Mouse (Mus musculus): ENCODE data around the gene Foxc1. TPM values are rescaled to one million over a fixed set of nuclear protein-coding genes. Genes with fewer than 3 reads are reported as not detected.
A peak's percentile ranks its signal among the peaks of the same experiment; 100 is the strongest.

Foxc1 gene
- total RNA-seq (2022) = 1 to 10 TPM; 4.4 to 6.1 (median 4.9) TPM

DNA sequence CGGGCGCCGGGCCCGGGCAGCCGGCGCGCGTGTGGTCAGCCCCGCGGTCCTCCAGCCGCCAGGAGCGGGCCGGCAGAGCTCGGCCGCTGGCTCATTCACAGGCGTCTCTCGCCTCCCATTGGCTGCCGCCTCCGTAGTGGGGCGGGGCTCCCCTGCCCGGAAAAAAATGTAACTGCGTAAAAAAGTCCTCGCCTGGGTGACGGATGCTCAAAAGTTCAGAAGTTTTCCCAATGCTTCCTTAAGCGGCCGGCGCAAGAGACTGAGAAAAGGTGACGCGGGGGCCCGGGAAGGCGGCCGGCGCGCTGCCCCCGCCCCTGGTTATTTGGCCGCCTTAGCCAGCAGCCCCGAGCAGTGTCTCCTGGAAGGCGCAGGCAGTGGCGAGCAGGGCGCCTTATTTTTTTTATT, at the start of gene Foxc1:
Gene Foxc1 (plus strand): TSS at position 206 of the 405 bp plus-strand sequence.
- DNase-seq (ENCODE audit: low spot score) = peak; percentile 93

DNA sequence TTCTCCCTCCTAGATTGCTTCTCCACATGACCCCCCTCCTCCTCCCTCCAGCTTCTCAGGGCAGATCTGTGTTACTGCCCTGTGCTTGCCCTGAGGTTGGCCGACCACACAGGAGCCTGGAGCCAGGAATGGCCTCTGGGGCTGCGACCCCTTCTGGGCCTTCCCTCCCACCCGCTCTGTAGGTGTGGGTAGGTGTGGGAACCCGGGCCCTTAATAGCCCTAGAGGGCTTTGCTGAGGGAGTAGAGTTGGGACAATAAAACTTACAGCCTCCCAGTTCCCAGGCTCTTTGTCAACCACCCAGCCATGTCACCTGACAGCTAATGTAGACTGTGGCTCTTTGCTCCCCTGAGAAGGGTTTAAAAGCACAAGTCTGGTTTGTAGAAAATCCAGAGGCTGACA, 46.0 kb upstream of the Foxc1 start:
- DNase-seq (ENCODE audit: low spot score) = no peak

DNA sequence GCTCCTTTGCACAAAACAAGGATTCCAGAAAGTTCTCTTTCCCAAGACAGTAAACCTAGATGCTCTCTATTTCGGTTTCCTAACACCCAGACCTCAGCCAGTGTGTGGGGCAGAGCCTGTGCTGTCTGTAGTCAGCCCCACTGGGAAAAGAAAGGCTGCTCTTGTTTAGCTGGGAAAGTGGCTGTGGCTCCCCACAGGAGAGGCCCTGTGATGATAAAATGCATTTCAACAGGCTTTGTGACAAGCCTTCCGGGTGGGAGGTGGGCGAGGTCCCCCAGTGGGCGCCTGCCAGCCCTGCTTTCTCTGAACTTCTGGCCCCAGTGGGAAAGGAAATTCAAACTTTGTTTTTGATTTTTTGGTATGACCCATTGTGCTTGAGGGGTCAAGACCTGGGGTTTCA, 45.4 kb upstream of the Foxc1 start:
- DNase-seq (ENCODE audit: low spot score) = no peak

DNA sequence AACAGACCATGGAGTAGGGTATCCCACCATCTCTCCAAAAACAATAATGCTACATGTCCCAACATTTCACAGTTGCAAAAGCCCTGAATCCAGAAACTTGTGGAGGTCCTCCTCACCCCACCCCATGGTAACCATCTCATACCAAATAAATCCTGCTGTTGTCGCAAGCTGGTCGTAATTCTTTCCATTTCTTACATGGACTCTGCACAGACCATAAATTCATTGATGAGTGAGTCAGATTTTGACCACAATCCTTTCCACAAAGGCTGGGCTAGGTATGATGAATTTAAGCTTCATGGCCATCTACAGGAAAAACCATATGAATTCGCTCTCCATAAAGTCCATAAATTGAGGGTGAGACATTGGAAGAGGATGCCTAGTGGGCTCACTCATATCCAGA, 42.0 kb upstream of the Foxc1 start:
- DNase-seq (ENCODE audit: low spot score) = no peak

DNA sequence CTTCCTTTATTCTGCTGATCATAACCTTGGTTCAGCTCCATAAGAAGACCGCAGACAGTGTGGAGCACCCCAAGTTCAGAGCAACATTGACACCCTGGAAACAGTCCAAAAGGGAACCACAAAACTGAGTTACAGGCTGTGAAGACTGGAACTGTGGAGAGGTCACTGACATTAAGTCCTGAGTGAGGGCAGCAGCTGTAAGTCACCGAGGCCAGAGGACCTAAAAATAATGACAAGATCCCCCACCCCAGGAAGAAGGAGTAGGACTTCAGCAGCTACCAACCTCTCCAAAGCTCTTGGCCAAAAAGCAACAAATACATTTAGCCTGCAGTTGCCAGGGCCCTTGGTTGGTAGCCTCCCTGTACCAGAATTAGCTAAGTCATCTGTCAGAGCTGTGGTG, 40.9 kb upstream of the Foxc1 start:
- no peak for DNase-seq (ENCODE audit: low spot score)

DNA sequence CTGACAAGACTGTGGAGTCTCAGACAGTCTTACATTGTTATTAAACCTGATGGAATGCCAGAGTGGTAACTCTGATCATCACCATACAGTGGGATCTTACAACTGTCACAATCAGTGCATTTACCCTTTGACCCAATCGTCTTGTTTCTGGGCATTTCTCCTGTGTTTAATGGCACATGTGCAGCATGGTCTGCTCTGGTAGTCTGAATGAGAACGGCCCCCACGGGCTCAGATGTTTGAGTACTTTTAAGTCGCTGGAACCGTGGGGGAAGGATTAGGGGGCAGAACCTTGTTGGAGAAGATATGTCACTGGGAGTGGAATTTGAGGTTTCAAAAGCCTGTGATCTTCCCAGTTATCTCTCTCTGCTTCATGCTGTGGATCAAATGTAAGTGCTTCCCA, 33.6 kb upstream of the Foxc1 start:
- DNase-seq (ENCODE audit: low spot score) = no peak

DNA sequence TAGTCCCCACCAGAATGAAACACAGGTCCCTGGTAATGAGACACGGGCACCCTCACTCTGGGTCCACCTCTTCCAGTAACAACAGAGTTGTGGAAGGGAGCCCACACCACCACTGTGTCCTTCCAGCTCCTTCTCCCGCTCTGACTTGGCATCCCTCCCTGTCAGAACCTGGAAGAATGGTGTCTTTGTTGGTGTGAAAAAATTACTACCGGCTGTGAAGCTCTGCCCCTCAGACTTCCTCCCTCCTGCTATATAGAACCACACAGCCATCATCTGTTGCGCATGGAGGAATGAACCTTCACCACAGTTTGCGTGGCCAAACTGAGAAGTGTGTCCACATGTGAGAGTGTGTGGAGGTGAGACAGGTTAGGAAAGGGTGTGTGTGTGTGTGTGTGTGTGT, 30.7 kb upstream of the Foxc1 start:
- no peak for DNase-seq (ENCODE audit: low spot score)

DNA sequence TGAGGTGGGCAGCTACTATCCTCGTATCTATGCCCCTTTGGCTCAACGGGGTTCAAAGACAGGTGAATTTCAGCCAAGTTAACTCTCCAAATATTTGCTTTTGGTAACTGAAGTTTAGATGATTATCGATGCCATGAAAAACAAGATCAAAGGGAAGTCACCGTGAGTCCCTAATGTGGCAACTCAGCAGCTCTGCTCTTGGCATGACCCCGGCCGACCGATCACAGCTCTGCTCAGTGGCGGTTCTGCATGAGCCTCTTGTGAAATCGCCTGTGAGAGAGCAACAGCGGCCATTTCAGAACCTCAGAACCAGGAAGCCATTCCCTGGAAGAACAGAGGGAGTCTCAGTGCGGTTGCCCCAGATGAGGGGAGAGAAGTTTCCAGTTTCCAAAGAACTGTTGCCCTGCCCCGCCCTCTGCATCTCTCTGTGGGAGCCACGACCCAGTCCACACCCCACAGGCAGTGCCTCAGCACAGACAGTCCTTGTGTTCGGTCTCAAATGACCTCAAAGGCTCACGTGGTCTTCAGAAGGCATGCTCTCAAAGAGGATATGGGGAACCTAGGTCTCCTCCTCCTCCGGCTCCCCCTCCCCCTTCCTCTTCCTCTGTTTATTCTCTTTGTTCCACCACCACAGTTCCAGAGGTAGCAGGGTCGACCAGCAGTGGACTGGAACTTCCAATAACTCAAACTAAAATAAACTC, 27.0 kb upstream of the Foxc1 start:
- no peak for DNase-seq (ENCODE audit: low spot score)

DNA sequence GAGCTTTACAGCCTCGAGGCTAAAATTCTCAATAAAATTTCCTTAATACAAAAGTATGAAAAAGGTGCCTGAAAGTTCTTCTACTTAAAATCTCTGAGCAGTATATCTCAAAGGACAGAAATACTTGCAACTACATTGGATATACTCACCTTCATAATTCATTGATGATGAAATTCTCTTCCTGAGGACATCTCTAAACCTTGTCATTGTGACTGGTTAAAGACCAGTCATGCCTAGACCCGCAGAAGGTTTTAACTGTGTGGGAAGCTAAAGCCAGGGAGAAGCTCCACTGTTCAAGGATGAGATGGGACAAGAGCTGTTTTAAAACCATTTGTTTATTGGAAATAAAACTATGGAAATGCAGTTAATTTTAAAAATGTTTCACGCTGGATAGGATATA, 26.1 kb upstream of the Foxc1 start:
- no peak for DNase-seq (ENCODE audit: low spot score)

DNA sequence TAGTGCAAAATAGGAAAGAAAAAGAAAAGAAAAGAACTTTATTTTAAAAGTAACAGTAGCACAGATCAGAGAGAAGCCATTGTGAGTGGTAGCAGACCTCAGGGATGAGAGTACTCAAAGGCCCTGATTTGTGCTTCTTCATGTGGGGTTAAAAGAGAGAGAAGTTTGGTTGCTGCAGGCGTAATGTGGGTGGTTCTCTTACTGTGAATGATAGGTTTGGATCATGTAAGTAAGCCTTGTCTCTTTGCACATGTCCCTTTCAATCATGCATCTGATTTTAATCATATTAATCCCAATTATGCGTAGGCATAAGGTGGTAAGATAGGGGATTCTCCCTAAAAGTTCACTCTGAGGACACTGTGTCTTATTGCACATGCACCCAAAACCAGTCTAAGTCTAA, 24.4 kb upstream of the Foxc1 start:
- no peak for DNase-seq (ENCODE audit: low spot score)

DNA sequence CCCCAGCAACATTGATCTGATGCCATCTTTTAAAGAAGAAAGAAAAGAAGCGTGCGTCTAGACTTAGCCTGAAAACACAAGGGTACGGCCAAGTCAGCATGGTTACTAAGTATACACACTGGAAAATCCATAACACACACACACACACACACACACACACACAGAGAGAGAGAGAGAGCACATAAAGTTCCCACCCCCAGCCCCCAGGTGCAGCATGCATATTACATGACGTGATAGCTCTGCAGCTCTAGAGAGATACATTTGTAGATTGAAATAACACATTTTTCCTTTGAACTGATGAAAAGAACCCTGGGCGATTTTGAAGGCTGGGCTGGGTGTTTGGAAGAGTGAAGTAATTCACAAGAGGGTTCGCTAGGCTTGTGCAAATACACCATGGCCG, 21.7 kb upstream of the Foxc1 start:
- no peak for DNase-seq (ENCODE audit: low spot score)

DNA sequence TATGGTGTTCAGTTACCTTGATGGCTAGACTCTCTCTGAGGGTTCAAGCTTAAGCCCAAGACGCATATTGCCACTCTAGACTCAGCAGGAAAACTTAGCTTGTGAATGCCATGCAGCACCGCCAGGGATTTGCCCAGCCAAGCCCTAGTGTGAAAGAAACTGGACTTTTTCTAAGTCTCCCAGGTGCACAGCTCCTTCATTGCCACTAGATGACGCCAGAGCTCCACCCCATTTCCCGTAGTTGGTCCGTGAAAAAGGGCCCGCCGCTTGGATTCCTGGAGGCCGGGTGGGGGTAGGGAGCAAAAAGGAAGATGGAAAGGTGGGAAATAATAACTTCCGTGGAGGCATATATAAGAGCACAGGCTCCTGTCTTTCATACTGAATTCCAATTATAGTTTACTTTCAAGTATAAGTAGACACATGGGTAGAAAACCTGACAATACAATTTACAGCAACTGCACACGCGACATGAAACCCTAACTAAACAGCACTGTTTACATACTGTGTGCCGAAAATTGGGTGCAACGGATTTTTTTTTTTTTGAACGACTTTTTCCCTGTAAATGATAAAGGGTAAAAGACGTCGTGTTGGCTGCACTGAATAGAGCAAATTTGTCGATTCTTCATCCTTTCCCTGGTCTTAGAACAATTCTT, 13.8 kb upstream of the Foxc1 start:
- no peak for DNase-seq (ENCODE audit: low spot score)

DNA sequence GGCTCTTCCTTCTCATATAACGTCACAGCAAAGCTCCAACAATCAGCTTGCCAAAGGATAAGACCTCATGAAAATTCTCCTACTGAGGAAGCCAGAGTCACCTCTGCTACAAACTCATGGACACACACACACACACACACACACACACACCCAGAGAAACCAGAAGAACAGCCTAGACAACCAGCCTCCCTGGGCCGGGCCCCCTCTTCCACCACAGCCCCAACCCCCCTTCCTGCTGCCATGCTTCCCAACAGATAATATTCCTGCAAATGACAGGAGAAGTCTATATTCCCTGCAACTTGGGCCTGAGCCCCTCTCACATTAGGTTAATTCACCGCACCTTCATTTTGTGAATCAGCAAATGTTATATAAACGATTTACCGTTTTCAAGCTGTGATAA, 13.3 kb upstream of the Foxc1 start:
- DNase-seq (ENCODE audit: low spot score) = no peak

DNA sequence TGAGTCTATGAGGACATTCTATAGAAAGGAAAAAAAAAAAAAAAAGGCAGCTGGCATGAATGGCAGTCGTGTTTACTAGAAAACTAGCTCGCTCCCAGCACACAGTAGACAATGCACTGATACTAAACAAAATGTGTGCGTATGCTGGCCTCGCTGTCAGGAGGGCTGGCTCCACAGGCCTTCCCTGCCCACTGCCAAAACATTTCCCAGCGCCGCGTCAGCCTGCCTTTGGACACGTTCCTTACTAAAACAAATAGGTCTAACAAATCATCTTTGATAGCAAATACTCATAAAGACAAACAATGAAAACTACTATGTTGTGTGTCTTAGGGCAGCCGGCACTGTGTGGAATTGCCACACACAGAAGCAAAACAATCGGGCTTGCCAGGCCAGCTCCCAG, 9.1 kb upstream of the Foxc1 start:
- DNase-seq (ENCODE audit: low spot score) = no peak

DNA sequence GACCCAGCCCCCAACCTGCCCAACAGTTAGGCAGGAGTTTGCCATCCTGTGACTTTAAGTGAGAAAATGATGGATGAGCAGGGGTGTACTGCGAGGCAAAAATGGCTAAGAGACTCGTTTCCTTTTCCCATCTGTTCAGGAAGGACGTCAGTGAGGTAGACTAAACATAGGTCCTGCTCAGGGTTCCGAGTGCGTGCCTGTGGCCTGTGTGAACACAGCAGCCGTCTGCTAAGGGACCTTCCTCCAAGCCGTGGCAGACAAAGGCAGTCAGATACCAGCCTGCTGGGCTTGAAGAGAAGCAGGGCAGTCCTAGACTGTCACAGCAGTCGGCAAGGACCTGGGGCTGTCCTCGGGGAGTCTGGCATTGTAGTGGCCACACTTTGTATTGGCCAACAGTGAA, 8.4 kb upstream of the Foxc1 start:
- no peak for DNase-seq (ENCODE audit: low spot score)

DNA sequence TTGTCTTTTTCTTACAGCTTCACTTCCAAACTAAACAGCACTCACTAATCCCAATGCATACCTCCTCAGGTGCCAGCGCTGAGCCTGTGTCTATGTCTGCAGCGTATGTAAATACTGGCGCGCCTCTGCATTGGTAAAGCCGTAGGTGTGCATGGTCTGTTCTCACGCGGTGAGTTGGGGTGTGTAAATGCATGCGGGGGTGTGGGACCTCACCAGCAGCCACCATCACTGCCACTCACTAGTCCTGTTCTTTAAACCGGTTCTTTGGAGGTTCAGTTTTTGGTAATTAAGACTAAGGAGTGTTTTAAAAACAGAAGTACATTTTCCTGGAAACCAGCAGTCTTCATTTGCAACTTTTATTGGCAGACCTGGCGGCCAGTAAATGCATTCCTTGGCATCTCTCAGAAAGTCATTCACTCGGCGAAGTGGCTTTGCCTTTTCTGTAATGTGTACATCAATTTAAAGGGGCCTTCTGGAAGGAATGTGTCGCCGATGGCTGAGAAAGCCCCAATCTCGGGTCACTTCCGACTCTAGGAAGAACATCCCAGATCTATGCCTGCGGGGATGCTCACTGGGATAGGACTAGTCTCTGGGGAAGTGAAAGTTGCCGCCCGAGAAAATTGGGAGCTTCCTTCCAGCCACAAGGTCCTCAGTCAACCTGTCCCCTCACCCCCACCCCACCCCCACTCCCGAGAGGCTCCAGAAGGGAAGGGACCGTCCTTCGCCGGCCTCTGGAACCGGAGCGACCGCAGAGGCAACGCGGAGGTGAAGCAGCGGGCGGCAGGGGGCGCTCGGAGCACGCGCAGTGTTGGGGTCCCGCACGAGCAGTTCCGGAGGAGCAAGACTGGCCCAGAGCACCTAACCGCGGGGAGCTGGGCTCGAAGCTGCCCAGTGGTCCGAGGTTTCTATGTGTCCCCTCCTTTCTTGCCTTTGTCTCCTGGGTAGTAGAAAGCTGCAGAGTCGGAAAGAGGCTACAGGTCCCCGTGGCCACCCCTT, 5.6 kb upstream of the Foxc1 start:
- DNase-seq (ENCODE audit: low spot score) = peak; percentile 79

DNA sequence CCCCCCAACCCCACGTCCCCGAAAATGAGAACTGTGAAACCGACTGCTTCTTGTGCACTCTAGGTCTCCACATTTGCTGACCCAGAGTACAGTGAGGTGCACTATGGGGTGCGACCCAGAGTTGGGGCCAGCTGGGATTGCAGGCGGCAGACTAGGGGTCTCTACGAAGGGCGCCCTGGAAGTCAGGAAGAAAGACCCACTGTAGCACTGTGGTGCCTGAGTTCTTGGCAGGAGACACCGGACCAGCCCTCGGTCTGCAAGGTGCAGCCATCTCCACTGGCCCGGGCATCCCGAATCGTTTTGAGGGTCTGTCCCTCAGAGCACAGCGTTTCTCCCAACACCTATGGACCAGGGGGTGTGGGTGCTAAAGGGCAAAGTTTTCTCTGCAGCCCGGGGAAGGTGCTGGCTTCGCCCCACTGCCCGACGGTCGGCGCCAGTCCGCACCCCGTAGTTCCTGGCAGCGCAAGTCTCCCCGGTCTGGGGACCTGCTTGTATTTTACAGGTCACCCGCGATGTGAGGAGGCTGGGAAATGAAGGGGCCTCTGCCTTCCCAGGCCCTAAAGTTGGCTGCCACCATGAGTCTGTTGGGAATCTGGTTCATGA, 4.6 kb upstream of the Foxc1 start:
- no peak for DNase-seq (ENCODE audit: low spot score)

DNA sequence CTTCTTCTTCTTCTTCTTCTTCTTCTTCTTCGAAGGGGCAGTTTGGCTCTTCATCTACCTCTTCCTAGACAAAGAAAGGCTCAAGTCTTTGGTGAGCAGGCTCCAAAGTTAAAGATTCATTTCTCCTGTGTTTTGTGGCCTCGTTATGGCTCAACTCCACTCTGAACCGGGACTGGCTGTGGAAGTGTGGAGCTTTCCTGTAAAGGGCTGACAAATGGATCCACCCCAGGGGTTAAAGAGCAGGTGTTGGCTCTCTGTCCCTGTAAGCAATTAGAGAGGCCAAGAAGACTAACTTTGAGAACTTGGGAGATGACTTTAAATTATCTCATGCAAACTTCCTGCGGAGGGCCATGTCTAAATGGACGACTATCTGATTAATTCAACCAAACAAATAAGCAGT, 4.0 kb upstream of the Foxc1 start:
- DNase-seq (ENCODE audit: low spot score) = no peak

DNA sequence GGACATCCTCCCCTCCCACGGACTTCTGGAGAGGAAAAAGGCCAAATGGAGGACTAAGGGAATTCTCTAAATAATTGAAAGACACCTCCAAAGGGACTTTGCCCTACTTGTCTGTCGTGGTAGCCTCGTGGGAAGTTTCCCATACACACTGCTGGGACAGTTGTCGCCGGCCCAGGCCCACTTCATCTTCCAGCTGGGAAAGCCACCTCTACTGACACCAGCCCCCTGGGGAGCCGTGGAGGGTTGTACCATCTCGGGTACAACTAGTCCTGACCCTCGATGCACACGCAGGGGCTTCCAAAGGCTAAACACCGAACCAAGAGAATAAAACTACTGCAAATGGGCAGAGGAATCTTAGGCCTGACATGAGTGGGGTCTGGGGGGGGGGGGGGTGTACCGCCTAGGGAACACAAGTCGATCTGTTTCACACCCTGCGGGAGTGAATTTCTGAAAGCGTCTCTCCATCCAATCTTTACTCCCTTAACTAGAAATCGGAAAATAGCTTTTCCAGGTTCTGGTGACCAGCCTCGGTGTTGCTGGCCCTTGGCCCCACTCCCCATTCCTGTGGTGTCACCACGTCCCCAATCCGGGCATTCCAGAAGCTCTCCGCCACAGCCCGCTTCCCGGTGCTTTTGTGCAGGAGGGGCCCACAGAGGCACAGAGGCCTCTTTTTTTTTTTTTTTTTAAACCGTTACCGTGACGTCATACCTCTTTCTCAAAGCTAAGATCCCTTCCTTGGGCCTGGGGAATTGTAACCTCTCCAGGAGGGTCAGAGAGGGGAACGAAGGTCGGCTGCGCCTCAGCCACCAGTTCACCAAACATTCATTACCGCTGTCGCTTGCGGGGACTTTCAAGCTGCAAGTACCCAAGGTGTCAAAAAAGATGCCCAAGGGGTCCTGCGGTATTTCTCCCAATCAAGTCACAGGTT, 3.0 kb upstream of the Foxc1 start:
- no peak for DNase-seq (ENCODE audit: low spot score)

DNA sequence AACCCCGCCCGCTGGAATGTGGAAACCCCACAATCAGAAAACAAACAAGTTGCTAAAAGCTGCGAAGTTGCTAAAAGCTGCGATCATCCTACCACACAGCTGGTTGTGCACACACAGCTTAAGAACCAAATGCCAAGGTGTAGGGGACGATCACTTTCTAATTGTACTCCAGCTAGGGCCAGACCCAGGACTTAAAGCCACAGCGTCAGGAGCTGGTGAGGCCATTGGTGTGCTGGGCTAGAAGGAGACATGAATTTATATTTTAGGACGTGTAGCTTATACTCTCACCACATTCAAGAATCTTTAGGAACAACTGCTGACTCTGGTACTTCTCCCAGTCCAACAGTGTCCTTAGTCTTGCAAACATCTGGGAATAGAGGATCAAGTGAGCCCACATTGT, 1.9 kb upstream of the Foxc1 start:
- no peak for DNase-seq (ENCODE audit: low spot score)

DNA sequence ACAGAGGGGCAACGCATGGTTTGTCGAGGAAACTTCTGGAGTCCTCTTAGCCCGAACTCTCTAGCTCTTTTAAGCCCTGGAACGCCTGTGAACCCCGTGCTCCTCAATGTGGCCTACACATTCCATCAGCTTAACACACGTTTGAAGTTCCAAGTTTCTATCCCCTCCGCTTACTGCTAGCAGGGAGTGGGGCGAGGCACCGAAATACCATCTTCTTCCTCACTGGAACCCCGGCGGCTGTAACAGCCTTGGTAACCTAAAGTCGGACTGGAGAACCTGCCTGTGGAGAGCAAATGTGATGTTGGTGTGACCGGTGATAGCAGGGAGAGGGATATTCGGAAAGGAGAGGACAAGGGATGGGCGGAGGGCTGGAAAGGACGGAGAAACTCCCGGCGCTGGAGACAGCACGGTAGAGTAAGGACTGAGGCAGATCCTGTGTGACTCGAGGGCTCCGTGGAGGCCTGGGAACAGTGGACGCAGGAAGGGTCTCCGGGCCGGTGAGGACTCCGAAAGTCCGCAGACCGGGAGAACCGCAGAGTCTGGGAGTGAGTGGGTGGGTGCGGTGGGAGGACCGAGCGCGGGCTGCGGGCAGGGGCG, 504 bp upstream of the Foxc1 start:
- no peak for DNase-seq (ENCODE audit: low spot score)

Data from heart, adult 8-10 months (tissue).